Mouse (Mus musculus) heart, embryonic 10.5 days (tissue): Measurements from ENCODE around the gene Selenow. TPM values are rescaled to one million over a fixed set of nuclear protein-coding genes. Genes with fewer than 3 reads are reported as not detected.

Source experiments
- DNase-seq: peaks from one replicate; pipeline ENCODE4 v3.0.0-alpha.2; 2017; ENCODE audit warnings: low spot score
- H3K27ac ChIP-seq: fragments of 300-500 bp; sonication (generic); 2 replicates; pipeline ENCODE4 v1.5.1; 2016; ENCODE audit warnings: mild to moderate bottlenecking
- H3K27me3 ChIP-seq: fragments of 300-500 bp; sonication (generic); 2 replicates; pipeline ENCODE4 v1.6.1; 2016; ENCODE audit warnings: mild to moderate bottlenecking; ENCODE audit not compliant: poor library complexity, insufficient read depth, severe bottlenecking
- H3K36me3 ChIP-seq: fragments of 300-500 bp; sonication (generic); 2 replicates; pipeline ENCODE4 v1.6.1; 2016; ENCODE audit warnings: mild to moderate bottlenecking, moderate library complexity
- H3K4me1 ChIP-seq: fragments of 300-500 bp; sonication (generic); 2 replicates; pipeline ENCODE4 v1.6.1; 2016; ENCODE audit warnings: mild to moderate bottlenecking
- H3K4me3 ChIP-seq: fragments of 300-500 bp; sonication (generic); 2 replicates; pipeline ENCODE4 v1.5.1; 2016; ENCODE audit warnings: mild to moderate bottlenecking, moderate library complexity
- H3K9me3 ChIP-seq: fragments of 300-500 bp; sonication (generic); 2 replicates; pipeline ENCODE4 v1.6.1; 2016; ENCODE audit warnings: mild to moderate bottlenecking, moderate library complexity
- WGBS: fragments of 180-500 bp; shearing (Covaris S2); methylation state at CpG from one replicate; pipeline ENCODE4 v1.1.7; 2016; 5-methylcytosine and 5-hydroxymethylcytosine counted together
- polyA plus RNA-seq: library from polyadenylated mRNA; unstranded; fragments of >200 nt; fragmentation: Nextera tagmentation; extraction: Ambion mirVana; gene quantifications from 2 replicates; pipeline ENCODE4 v1.2.1, GENCODE M21; 2016

The Selenow gene
- polyA plus RNA-seq, 1 experiment from 2014 or later = 750 TPM

DNA sequence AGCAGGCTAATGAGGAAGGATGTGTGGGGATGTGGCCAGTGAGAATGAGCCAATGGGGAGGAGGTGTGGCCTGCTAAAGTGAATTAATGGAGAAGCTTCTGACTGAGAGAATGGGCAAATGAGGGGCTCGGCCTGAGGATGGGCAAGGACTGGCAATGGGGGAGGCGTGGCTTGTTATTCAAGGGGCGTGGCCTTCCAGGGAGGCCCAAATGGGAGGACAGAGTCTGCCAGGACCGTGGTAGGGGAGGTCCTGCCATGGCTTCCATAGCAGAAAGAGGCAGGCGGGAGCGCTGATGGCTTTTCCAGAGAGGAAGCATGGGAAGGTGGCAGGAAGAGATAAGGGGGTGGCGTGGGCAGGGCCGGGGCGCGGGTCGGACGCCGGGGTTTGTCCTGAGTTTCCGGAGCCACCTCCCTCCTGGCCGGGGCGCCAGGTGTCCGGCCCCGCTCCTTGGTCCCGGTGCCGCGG lies 32.8 kb upstream of the Selenow start:
- Histone ChIP-seq H3K27ac (peak overlapping the region; percentile 73), H3K4me3 (peak overlapping the region; percentile 55), H3K27me3 (no peaks in the 10 kb centered on the region), H3K4me1 (peaks cover 23% of the 10 kb centered on the region), H3K9me3 (0 out of 2 replicates have a peak, but pooled peaks cover 4% of the 10 kb centered on the region), H3K36me3 (peaks cover 47% of the 10 kb centered on the region)
- WGBS = 2% methylated on average over 21 of the region's 21 CpGs
- peak; percentile 87 for DNase-seq

DNA sequence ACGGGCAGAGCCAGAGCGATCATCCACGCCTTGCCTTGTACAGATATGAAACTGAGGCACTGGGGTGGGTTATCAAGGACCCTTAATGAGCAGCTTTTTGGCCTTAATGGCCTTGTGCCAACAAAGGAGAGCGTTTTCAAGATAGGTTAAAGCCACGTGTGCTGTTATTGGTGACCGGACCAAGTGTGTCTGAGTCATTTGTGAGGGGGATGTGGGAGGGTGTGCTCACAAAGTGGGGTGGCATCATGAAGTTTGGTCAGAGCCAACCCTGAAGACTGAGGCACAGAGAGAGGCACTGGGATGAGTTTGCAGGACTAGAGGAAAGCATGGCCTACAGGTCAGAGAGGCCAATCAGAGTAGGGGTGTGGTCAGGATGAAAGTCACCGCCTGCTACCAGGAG lies 32.2 kb upstream of the Selenow start:
- 80% methylated on average over 7 of the region's 7 CpGs for whole genome bisulfite sequencing

DNA sequence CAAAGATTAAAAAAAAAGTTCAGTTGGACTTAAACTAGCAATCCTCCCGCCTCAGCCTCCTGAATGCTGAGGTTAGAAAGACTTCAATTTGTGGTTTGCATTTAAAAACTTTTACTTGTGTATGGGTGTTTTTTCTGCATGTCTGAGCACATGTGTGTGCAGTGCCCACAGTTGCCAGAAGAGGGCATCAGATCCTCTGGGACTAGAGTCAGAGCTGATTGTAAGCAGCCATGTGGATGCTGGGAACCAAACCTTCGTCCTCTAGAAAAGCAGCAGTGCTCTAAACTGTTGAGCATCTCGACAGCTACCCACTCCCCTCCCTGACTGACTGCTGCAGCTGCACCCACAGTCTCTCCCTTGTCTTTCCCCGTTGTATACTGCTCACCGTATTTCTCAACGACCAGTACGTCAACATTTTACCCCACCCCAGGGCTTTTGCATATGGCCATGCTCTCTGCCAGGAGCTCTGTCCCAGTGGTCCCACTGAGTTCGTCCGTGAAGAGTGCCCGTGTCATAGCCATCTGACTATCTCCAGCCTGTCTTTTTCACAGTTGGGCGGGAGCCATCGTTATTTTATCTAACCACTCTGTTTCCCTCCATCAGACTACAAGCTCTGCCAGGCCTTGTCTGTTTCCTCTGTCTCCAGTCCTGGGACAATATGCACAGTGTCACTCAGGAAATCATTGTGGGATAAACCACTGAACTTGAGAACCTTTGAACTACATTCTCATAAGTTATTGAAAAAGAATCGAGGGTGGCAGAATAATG lies 31.3 kb upstream of the Selenow start:
- WGBS = 84% methylated on average over 13 of the region's 13 CpGs
- Histone ChIP-seq H3K27ac (no peak overlapping the region), H3K27me3 (no peaks in the 10 kb centered on the region), H3K4me1 (peaks cover 27% of the 10 kb centered on the region), H3K9me3 (0 out of 2 replicates have a peak, but pooled peaks cover 4% of the 10 kb centered on the region), H3K36me3 (peaks cover 40% of the 10 kb centered on the region), H3K4me3 (no peak overlapping the region)
- DNase-seq = no peak

More for the DNA sequence above, 32.2 kb upstream of the Selenow start:
- peaks cover 46% of the 10 kb centered on the region for H3K36me3 ChIP-seq
- no peaks in the 10 kb centered on the region for H3K27me3 ChIP-seq
- DNase-seq = no peak
- 0 out of 2 replicates have a peak, but pooled peaks cover 4% of the 10 kb centered on the region for H3K9me3 ChIP-seq
- H3K4me3 ChIP-seq = no peak overlapping the region
- H3K27ac ChIP-seq = 0 out of 2 replicates have a peak overlapping the region, but pooled peaks have one; percentile 73
- peaks cover 23% of the 10 kb centered on the region for H3K4me1 ChIP-seq

DNA sequence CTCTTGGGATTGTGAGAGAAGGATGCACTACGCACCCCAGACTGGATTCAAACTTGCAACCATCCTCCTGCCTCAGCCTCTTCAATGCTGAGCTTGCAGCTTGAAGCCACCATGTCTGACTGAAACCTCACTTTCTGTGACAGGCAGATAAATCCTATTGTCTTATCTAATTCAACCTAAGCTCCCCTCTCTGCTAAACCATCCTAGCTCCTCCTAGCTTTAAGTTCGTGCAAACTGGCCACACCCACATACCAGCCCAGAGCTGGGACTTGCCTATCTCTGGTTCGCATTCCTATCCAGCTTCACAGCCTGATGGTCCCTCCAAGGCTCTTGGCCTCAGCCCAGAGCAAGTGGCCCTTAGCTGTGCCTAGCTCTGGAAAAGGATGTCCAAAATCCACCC lies 30.2 kb upstream of the Selenow start:
- Histone ChIP-seq H3K9me3 (0 out of 2 replicates have a peak, but pooled peaks cover 4% of the 10 kb centered on the region), H3K36me3 (peaks cover 31% of the 10 kb centered on the region), H3K4me3 (no peak overlapping the region), H3K27ac (no peak overlapping the region), H3K27me3 (no peaks in the 10 kb centered on the region), H3K4me1 (peaks cover 34% of the 10 kb centered on the region)
- peak; percentile 89 for DNase-seq
- WGBS = 43% methylated on average over 3 of the region's 3 CpGs

DNA sequence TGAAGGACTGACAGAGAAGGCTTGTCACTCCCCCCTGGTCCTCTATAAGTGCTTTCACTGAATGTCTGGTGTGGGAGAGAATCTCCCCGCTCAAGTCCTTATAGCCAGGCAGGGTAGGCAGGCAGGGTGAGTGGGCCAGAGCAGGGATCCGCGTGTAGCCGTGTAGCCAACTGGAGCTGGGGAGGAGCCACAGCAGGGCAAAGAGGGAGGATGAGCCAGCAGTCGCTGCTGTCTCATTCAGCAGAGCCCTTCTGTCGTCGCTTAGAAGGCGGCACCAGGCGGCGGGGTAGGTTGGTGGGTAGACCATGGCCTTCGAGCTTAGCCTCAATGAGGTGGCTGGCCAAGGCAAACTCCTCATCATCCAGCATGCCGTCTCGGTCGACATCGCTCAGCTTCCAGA lies 27.8 kb upstream of the Selenow start:
- 83% methylated on average over 15 of the region's 15 CpGs for WGBS

DNA sequence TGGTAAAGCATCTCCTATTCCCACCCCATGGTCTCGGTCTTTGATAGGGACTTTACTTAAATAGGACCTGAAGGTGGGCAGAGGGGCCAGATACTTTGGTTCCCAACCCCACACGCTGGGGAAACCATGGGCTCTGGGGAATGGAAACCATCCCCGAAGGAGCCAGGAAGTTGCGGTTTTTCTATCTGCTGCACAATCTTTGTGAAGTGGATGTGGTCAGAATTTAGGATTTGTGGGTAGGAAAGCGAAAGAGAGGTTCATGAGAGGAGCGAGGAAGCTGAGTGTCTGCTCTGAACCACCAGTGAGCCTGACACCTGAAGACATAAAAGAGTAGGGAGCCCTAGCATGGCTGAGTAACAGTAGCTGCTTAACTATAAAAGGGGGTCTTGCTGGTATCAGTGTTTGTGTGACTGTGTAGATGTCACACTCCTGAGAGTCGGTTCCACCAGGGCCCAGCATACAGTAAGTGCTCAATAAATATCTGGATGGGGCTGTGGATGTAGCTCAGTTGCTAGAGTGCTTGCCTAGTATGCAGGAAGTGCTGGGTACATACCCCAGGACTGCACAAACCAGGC lies 27.1 kb upstream of the Selenow start:
- H3K36me3 ChIP-seq = peaks cover 25% of the 10 kb centered on the region
- WGBS = 71% methylated on average over 7 of the region's 7 CpGs

More for the DNA sequence above, 27.8 kb upstream of the Selenow start:
- DNase-seq = no peak
- Histone ChIP-seq H3K27me3 (no peaks in the 10 kb centered on the region), H3K36me3 (peaks cover 21% of the 10 kb centered on the region), H3K4me1 (peaks cover 25% of the 10 kb centered on the region), H3K9me3 (0 out of 2 replicates have a peak, but pooled peaks cover 4% of the 10 kb centered on the region), H3K4me3 (no peak overlapping the region), H3K27ac (no peak overlapping the region)

DNA sequence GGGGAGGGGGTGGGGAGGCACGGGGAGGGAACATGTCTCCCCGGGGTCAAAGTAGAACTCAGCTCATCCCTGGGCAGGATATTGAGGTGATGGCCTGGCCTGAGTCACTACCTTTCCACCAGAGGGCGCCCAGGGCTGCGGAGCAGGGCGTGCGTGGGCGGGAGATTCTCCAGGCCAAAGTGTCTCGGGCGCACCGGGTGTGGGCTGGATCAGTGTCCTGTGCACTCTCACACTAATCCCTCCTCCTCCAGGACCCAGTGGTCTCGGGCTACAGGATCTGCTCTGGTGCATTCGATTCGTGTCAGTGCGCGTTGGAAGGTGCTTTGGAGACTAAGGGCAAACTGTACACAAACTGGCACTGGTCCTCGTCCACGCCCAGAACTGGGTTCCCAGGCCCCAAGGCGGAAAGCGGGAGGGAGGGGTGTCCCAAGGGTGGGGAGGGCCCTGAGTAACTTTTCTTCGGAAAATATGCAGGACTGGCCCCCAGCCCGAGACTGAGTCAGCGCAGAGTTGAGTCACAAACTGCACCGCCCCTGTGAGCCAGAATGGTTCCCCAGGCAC lies 26.3 kb upstream of the Selenow start:
- DNase-seq = peak; percentile 96
- 0 out of 2 replicates have a peak, but pooled peaks cover 2% of the 10 kb centered on the region for H3K9me3 ChIP-seq
- no peaks in the 10 kb centered on the region for H3K27me3 ChIP-seq
- 4% methylated on average over 23 of the region's 23 CpGs for WGBS
- H3K36me3 ChIP-seq = peaks cover 30% of the 10 kb centered on the region
- H3K4me3 ChIP-seq = peak overlapping the region; percentile 53
- H3K27ac ChIP-seq = peak overlapping the region; percentile 83
- H3K4me1 ChIP-seq = peaks cover 21% of the 10 kb centered on the region

More for the DNA sequence above, 27.1 kb upstream of the Selenow start:
- Histone ChIP-seq H3K27me3 (no peaks in the 10 kb centered on the region), H3K27ac (no peak overlapping the region), H3K4me3 (no peak overlapping the region), H3K9me3 (0 out of 2 replicates have a peak, but pooled peaks cover 4% of the 10 kb centered on the region), H3K4me1 (peaks cover 22% of the 10 kb centered on the region)
- DNase-seq = no peak

DNA sequence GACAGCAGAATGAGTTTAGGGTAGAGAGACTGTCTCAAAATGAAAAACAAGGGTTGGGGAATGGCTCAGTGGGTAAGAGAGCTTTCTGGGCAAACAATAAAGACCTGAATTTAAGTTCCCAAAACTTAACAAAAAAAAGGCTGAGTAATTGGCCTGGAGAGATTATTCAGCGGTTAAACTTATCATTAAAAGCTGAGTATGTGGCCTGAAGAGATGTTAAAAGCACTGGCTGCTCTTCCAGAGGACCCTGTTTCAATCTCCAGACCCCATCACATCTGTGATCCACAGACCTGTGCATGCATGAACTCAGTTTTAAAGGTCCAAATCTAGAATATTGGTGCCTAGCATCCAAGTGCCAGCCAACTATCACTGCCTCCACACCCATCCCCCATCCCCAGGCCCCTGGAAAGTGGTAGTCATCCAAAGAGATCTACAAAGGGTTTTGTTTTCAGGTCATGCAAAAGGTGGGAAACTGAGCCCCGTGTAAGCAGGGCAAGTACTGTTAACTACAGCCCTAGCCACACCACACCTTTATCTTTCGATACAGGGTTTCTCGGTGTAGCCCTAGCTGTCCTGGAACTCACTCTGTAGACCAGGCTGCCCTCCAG lies 25.6 kb upstream of the Selenow start:
- Histone ChIP-seq H3K36me3 (peaks cover 34% of the 10 kb centered on the region), H3K4me3 (peak overlapping the region; percentile 53; the same call in 1 of the 2 replicates), H3K9me3 (no peaks in the 10 kb centered on the region), H3K4me1 (peaks cover 21% of the 10 kb centered on the region), H3K27ac (peak overlapping the region; percentile 83), H3K27me3 (no peaks in the 10 kb centered on the region)
- 33% methylated on average over 4 of the region's 4 CpGs for WGBS
- DNase-seq = no peak

DNA sequence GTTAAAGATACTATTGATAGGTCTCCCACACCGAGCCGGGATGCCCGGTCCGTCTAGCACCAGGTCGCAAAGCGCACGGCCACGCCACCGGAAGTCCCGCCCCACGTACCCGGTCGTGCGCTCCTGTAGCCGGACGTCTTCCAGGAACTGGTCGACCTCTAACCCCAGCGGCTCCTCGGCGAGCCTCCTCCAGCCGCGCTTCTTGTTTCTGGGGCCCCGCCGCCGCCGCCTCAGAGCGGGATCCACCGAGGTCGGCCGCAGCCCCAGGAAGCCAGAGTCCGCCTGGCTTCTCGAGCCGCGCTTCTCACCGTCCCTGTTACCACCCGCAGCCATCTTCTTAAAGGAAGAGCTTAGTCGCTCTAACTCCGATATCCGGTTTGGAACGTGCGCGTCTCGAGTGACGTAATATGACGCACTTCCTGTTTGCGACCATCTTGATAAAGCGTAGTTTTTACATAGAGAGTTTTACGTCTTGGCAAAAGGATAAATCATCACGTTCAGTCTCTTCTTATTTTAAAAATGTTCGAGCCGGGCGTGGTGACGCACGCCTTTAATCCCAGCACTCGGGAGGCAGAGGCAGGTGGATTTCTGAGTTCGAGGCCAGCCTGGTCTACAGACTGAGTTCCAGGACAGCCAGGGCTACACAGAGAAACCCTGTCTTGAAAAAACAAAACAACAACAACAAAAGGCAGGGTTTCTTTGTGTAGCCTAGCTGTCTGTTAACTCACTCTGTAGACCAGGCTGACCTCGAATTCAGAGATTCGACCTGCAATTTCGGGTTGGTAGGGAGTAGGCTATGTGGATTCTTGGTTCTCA lies 23.7 kb upstream of the Selenow start, which contains the start of gene Nop53:
Nop53 (minus strand) TSS at position 354 of the 816 bp plus-strand sequence.
- Histone ChIP-seq H3K27ac (peak within 1 kb of the TSS; percentile 97), H3K27me3 (no peaks in the 10 kb centered on the region), H3K9me3 (no peaks in the 10 kb centered on the region), H3K4me3 (peak within 1 kb of the TSS; percentile 79), H3K4me1 (peaks cover 17% of the 10 kb centered on the region), H3K36me3 (peaks cover 46% of the 10 kb centered on the region)
- 2% methylated on average over 59 of the region's 59 CpGs for WGBS
- DNase-seq = peak; percentile 96

DNA sequence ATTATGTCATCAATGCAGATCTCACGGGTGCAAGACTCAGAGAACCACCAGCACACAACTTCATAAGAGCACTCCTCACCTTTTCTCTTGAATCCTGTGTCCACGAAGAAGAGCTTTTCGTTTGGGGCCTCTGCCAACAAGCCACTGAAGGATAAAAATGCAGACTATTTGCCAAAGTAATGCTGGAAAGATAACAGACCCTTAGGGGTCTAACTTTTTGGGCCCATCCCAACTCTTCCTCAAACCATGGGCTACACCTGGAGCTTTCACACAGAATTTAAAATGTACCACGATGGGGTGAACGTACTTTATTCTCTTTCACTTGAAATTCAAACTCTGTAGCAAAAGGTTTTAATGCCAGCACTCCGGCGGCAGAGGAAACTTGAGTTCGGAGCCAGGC lies 23.0 kb upstream of the Selenow start:
- Histone ChIP-seq H3K36me3 (peaks cover 49% of the 10 kb centered on the region), H3K27me3 (no peaks in the 10 kb centered on the region), H3K4me3 (peak overlapping the region; percentile 79), H3K27ac (peak overlapping the region; percentile 97), H3K4me1 (peaks cover 17% of the 10 kb centered on the region), H3K9me3 (no peaks in the 10 kb centered on the region)
- 6% methylated on average over 8 of the region's 8 CpGs for WGBS
- DNase-seq = no peak

DNA sequence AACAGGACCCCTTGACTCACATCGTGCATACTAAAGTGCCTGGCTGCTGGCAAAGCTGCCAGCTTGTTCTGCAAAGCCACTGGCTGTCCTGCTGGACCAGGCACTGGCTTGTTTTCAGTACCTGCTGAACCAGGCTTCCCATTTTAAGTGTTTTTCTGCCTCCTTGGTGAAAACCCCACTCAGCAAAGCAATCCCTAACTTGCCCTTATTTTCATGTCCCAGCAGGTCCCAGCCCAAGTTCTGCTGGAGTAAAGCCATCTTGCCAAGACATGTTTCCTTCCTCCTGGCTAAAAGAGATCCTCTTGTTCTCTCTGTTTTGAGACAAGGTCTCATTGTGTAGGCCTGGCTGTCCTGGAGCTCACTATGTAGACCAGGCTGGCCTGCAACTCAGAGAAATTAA lies 22.1 kb upstream of the Selenow start:
- H3K4me3 ChIP-seq = peak overlapping the region; percentile 79; the same call in 1 of the 2 replicates
- DNase-seq = no peak

DNA sequence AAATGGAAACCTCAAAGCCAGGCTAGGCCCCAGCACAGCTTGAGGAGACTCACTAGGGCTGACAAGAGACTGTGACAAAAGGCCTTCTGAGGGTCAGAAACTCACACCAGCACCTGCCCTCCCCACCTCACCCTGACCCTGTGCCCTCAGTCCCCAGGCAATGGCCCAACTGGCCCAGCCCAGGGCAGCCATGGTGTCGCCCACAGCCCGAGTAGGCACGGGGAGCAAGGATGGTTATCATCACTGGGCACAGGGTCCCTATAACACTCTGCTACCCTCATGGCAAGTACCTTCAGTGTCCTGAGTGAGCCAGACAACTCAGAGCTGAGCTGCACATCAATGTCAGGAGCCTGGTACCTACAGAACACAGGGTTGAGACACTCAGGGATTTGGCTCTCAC lies 16.4 kb upstream of the Selenow start:
- Histone ChIP-seq H3K27me3 (no peaks in the 10 kb centered on the region), H3K36me3 (peaks cover 86% of the 10 kb centered on the region), H3K27ac (no peak overlapping the region), H3K4me1 (peaks cover 1% of the 10 kb centered on the region; the same call in 1 of the 2 replicates), H3K4me3 (no peak overlapping the region; the same call in 1 of the 2 replicates), H3K9me3 (no peaks in the 10 kb centered on the region)
- 91% methylated on average over 3 of the region's 3 CpGs for WGBS
- DNase-seq = no peak

More for the DNA sequence above, 22.1 kb upstream of the Selenow start:
- Histone ChIP-seq H3K27ac (no peak overlapping the region), H3K4me1 (peaks cover 17% of the 10 kb centered on the region), H3K27me3 (no peaks in the 10 kb centered on the region), H3K36me3 (peaks cover 55% of the 10 kb centered on the region), H3K9me3 (no peaks in the 10 kb centered on the region)
- WGBS = 90% methylated on average over 1 of the region's 1 CpGs
